Mouse (Mus musculus) heart, adult 11 months (tissue): ENCODE data around the gene Sorbs1.

Experiments used
- DNase-seq: peaks from one replicate; pipeline ENCODE4 v3.0.0; 2022

Gene Sorbs1

DNA sequence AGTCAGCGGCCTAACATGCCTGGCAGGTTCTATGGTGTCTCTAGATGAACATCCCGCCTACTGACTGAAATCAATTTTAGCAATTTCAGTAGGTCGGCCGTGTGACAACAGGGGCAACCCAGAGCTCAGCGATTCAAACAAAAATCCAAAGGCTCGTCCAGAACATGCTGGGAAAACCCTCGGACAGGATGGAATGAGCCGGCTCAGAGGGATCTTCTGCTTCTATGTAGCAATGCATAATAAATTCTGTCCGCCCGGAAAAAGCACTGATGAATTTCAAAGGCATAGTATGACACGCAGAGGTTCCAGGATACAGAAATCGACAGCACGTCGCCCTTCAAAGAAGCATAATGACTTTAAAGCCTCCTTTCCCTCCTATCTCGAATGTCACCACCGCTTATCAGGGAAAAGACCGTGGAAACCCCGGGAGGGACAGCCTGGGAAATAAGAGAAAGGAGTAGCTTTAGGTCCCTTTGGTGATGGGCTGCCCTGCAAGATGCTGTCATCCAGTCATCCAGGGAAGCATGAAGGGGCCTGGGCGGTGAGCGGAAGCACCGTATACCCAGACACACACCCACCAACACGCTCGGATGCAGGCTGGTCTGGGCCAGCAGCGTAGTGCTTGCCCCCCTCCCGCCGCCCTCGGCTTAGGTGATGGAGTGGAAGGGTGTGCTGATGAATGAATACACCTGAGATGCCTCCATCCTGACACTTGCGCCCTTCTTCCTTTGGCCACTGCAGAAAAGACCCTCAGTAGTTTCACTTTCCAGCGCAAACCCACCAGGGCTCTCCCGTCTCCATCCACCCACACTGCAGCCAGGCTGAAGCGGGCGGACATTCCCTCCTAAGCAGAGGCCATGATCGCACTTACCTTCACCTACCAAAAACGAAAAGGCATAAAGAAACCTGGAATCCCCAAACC is 818 bp downstream of the Sorbs1 start:
- peak; percentile 96 for DNase-seq

DNA sequence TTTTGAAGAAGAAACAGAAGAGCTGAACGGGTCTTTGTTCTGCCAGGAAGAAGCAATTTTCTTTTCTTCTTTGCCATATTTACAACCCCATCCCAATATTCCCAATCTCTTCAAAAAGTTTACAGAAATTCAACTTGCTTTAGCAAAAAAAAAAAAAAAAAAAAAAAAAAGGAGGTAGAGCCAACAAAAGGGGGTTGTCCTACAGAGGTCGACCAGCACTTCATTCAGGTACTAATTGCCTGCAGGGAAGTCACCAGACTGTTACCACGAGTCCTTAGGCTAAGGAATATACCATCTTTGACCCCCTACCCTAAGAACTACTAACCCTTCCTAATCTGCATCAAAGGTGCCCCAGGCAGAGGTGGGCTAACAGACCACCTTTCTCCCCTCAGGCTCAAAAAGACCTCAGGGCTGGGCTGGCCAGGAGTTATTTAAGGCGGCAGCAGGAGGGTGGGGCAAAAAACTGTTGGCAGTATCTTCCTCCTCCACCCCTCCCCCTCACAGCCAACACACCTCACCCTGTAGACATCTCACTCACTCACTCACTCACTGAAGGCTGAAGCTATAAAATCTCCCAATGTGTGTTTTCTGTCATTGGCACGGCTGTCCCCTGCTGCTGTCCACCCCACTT is 1.8 kb downstream of the Sorbs1 start:
- DNase-seq, result peak; percentile 97

DNA sequence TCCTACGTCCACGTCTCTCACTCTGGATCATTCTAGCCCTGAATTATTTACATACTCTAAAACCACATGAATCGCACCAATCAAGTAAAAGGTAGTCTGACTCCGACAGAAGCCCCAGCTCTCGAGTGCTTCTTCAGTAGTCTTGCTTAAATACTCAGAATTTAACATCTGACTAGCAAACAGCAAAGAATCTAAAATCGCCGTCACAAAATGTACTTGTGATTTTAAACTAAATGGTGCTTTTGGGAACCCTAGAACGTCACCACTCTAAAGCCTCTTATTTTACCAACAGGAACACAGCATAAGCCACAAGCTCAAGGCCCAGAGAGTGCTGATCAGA is 2.5 kb downstream of the Sorbs1 start:
- peak; percentile 77 for DNase-seq

DNA sequence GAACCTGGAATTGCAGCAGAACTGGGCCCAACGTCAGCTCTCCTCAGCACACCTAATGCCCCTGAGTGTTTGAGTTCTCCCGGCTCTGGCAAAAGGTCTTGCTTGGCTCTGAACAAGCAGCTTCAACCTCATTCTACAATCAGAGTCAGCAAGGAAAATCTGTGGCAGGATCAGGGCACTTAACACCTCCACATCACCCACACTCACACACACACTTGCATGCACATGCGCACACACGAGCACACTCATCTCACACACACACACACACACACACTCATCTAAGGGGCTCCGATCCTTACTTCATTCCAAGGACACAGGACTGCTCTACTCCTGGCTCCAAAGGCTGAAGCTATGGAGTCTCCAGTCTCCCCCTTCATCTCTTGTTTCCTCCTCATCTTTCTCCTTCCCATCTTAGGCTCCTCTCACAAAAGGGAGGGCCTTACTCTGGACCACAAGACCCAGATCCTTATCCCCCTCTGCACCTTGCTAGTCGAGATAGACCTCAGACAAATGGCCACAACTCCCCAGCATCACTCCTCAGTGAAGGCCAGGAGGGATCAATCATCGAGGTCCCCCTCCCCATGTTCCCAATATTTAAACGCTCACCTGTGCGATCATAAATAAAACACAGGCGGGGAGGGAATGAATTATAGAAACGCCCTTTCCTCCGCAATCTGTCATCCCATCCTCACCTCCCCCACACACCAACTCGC is 3.0 kb downstream of the Sorbs1 start:
- peak; percentile 89 for DNase-seq

DNA sequence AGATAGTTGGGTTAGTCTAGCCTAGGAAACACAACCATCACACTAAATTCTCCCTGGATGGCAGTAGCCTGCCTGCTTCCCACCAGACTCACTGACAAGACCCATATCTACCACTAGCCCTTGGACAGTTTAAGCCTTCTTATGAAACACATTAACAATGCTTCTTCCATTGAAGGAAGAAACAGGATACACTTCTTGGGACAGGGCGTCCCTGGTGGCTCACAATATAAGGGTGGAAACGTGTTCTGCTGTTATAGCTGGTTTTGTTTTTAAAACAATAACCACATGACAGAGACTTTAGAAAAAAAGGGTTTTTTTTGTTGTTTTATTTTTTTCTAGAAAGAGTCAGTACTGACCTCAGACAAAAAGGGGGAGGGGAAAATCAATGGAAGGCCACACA is 4.3 kb downstream of the Sorbs1 start:
- no peak for DNase-seq

- no peak for DNase-seq
Observed at GRCm38 (mm10) chr19:40508851-40509250, 4.7 kb downstream of the Sorbs1 start.

DNA sequence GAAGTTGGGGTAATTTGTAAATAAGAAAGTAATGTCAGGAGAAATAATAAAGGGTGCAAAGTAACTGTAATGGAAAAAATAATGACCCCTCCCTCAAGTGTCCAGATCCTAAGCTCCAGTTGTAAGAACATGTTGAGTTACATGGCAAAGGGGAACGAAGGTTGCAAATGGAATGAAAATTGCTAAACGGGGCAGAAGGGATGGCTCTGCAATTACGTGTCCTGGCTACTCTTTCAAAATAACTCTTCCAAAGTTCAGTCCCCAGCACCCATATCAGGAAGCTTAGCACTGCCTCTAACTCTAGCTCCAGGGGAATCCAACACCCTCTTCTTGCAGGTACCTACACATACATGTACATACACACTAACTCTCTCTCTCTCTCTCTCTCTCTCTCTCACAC is 6.6 kb downstream of the Sorbs1 start:
- no peak for DNase-seq

- DNase-seq, result peak; percentile 96
Observed at GRCm38 (mm10) chr19:40504336-40504735, 9.2 kb downstream of the Sorbs1 start.

GRCm38 (mm10) chr19:40499940-40500737 is 13.4 kb downstream of the Sorbs1 start:
- peak; percentile 84 for DNase-seq

- peak; percentile 98 for DNase-seq
Observed at GRCm38 (mm10) chr19:40499141-40499540, 14.4 kb downstream of the Sorbs1 start.

DNA sequence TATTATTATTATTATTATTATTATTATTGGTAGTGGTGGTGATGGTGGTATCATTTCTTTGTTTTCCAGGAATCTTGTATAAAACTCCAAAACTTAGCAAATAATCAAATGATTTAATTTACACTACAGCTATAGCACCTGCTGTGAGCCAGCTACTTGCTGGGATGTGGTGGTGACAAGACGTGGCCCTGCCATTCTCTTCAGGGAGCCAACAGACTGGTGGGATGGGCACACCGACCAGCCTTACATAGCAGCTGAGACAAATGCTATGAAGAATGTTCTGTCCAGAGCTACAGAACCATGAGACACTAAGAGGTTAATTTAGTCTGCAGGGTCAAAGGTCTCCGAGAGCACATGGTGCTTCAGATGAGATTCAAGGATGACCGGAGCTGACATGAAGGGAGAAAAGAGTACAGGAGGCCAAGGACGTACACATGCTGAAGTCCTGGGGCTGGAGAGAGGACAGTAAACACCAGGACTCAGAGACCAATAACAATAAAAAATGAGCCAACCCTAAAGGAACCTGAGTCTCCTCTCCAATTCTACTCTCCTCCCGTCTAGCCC is 15.3 kb downstream of the Sorbs1 start:
- DNase-seq, result peak; percentile 88

DNA sequence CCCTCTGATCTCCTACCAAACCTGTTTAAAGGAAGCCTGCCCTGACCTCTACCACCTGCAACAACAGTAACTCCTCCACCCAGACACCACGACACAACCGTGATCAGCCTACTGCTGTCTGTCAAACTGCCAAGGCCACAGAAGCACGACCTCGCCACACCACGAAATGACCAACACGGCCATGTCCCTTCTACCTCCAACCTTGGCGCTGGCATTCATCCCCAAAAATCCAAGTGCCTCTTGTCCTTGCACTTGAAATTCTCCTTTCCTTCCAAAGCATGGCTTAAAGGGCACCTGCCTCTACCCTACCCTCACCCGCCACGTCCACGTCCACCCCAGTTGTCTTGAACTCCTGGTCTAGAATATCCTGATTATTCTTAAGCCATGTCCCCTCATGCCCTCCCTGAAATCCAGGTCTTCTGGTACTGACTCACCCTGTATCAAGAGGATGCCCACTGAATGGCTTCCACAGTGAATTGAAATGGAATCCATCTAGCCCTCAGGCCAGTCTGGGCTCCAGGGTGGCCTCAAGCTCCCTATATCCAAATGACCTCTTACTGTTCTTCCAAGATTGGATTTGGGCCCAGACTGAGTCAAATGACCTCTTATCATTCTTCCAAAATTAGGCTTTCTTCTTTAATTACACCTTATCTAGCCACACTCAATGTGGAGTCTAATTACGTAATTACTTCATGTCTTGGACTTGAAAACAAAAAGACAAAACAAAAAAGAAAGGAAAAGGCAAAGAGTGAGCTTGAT is 16.9 kb downstream of the Sorbs1 start:
- DNase-seq, result peak; percentile 94

DNA sequence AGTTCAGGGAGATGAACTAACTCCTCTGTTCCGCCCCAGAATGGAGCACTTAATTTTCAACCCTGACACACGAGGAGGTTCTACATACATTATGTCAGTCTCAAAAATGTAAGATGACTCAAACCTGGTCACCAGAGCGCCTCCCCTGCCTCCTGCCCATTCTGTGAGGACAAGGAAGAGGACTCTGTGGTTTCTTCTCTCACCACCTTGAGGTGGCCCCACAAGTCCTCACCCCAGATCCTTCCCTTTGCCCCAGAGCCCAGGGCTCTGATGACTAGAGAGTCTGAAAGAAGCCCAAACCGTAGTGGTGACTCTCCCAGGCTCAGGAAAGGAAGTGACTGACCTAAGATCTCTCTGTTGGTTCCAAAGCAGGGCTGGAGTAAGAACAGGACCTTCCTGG is 17.5 kb downstream of the Sorbs1 start:
- peak; percentile 83 for DNase-seq

- no peak for DNase-seq
Observed at GRCm38 (mm10) chr19:40492902-40493301, 20.7 kb downstream of the Sorbs1 start.

DNA sequence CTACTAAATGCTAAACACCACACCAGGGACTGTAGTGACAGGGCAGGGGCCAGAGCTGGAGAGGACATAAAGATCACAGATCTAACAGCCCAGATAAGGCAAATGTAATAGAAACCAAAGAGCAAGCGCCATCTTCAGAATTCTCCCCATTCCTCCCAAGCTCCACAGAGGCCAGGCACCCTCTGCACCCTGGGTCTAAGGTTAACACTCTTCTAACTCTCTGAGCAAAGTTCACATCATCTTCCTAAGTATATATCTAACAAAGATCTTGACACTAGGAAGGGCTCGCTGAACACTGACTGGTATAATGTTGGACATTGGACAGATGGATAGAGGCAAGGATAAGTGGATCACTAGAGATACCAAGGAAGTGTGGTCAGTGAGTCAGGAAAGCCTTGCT is 22.1 kb downstream of the Sorbs1 start:
- peak; percentile 88 for DNase-seq

GRCm38 (mm10) chr19:40490765-40491164 is 22.8 kb downstream of the Sorbs1 start:
- peak; percentile 96 for DNase-seq

GRCm38 (mm10) chr19:40489633-40490032 is 23.9 kb downstream of the Sorbs1 start:
- peak; percentile 93 for DNase-seq

DNA sequence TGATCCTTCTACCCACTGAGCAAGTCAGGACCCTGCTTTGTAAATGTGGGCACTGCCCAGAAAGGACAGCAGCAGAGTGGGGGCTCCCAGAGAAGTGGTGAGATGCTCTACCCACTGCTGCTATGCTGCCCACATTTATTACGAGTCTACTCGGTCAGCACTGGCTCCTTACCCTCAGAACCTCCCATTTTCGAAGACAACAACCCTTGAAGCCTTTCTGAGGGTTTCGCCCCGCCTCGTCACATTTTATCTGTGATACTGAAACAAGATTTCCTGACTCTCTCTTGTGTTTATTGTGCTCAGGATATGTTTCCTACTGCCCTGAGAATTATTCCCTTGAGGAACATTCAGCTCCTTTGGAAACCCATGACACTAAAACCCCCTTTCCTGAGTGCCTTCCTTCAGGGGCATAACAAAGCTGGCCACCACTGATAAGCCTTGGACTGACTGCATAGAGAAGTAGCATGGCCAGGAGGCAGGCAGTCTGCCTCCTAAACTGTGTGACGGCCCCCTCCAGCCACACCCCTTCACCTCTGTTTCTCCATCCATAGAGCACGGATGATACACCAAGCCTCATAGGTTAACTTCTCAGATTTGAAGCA is 24.6 kb downstream of the Sorbs1 start:
- peak; percentile 97 for DNase-seq

GRCm38 (mm10) chr19:40487561-40487960 is 26.0 kb downstream of the Sorbs1 start:
- DNase-seq, result peak; percentile 97

GRCm38 (mm10) chr19:40481115-40481514 is 32.5 kb downstream of the Sorbs1 start:
- peak; percentile 95 for DNase-seq

- peak; percentile 98 for DNase-seq
Observed at GRCm38 (mm10) chr19:40478161-40478575, 35.4 kb downstream of the Sorbs1 start.
